Mouse (Mus musculus): ENCODE measurements around the gene 4931414P19Rik.

DNA sequence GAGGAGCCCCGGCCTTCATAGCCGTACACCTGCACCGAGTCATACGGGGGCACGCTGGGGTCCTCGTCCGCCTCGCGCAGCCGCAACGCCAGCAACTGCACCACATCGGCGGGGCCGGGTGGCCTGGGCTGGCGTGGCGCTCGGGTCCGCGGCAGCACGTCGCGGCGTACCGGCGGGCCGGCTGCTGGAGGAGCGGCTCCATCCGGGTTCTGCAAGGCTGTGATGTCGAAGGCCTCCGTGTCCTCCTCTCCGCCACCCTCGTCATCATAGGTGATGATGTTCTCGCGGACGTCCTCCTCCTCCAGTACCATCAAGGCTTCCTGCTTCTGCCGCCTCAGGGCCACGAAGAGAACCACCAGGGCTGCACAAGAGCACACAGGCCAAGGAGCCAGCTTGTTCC, 26.5 kb upstream of the 4931414P19Rik start:
- TF ChIP-seq POLR2A (IDR thresholded peaks at IDR 0.05; ENCODE audit: insufficient read depth, low read depth, low read length): no peak
- TF ChIP-seq CTCF (IDR thresholded peaks at IDR 0.05): no peak

Measured in heart, adult 2 months (tissue).